Mouse (Mus musculus): ENCODE results near the gene Naa60.

The Naa60 gene

GRCm38 (mm10) chr16:3885065-3885670 is 13.0 kb downstream of the Naa60 start:
- no peak for DNase-seq (ENCODE audit: low read depth, low spot score)

- no peak for DNase-seq (ENCODE audit: low read depth, low spot score)
Observed at GRCm38 (mm10) chr16:3891621-3892295, 19.6 kb downstream of the Naa60 start.

- DNase-seq (ENCODE audit: low read depth, low spot score): no peak
Observed at GRCm38 (mm10) chr16:3893739-3894138, 21.6 kb downstream of the Naa60 start.

- DNase-seq (ENCODE audit: low read depth, low spot score): peak; percentile 60
Observed at GRCm38 (mm10) chr16:3895173-3895792, 23.1 kb downstream of the Naa60 start.

- no peak for DNase-seq (ENCODE audit: low read depth, low spot score)
Observed at GRCm38 (mm10) chr16:3896046-3896445, 23.9 kb downstream of the Naa60 start.

GRCm38 (mm10) chr16:3896553-3896952 is 24.4 kb downstream of the Naa60 start:
- DNase-seq (ENCODE audit: low read depth, low spot score): no peak

- DNase-seq (ENCODE audit: low read depth, low spot score): no peak
Observed at GRCm38 (mm10) chr16:3907471-3907870, 35.3 kb downstream of the Naa60 start.

- peak; percentile 93 for DNase-seq (ENCODE audit: low read depth, low spot score)
Observed at GRCm38 (mm10) chr16:3908537-3909111, 36.4 kb downstream of the Naa60 start, which contains the start of the genes 1700037C18Rik and Cluap1. Gene 1700037C18Rik (minus strand): TSS chr16:3908689. Gene Cluap1 (plus strand): TSS chr16:3908801.

GRCm38 (mm10) chr16:3909118-3909517 is 36.9 kb downstream of the Naa60 start:
- no peak for DNase-seq (ENCODE audit: low read depth, low spot score)

- no peak for DNase-seq (ENCODE audit: low read depth, low spot score)
Observed at GRCm38 (mm10) chr16:3920756-3921155, 48.6 kb downstream of the Naa60 start.

- DNase-seq (ENCODE audit: low read depth, low spot score): no peak
Observed at GRCm38 (mm10) chr16:3923515-3923914, 51.3 kb downstream of the Naa60 start.

GRCm38 (mm10) chr16:3923966-3924365 is 51.8 kb downstream of the Naa60 start:
- no peak for DNase-seq (ENCODE audit: low read depth, low spot score)

GRCm38 (mm10) chr16:3928582-3928981 is 56.4 kb downstream of the Naa60 start:
- DNase-seq (ENCODE audit: low read depth, low spot score): no peak

GRCm38 (mm10) chr16:3929151-3929550 is 57.0 kb downstream of the Naa60 start:
- DNase-seq (ENCODE audit: low read depth, low spot score): peak; percentile 9

- DNase-seq (ENCODE audit: low read depth, low spot score): no peak
Observed at GRCm38 (mm10) chr16:3933536-3933935, 61.4 kb downstream of the Naa60 start.

GRCm38 (mm10) chr16:3934091-3934490 is 61.9 kb downstream of the Naa60 start:
- DNase-seq (ENCODE audit: low read depth, low spot score): peak; percentile 10

GRCm38 (mm10) chr16:3934701-3935100 is 62.5 kb downstream of the Naa60 start:
- DNase-seq (ENCODE audit: low read depth, low spot score): no peak

- DNase-seq (ENCODE audit: low read depth, low spot score): no peak
Observed at GRCm38 (mm10) chr16:3951141-3951540, 79.0 kb downstream of the Naa60 start.
